Mouse (Mus musculus): ENCODE measurements around the gene Rapgef5. TPM values are rescaled to one million over a fixed set of nuclear protein-coding genes. Genes with fewer than 3 reads are reported as not detected.

Rapgef5 gene
- 10 to 100 TPM; 45.1 to 47.6 TPM for total RNA-seq (2021)

- no peak for DNase-seq
Observed at GRCm38 (mm10) chr12:117516179-117516578, at the start of gene Rapgef5. Gene Rapgef5, plus strand, starts transcription at chr12:117516479.

- DNase-seq: peak; percentile 60
Observed at GRCm38 (mm10) chr12:117468329-117468728, 48.0 kb upstream of the Rapgef5 start.

DNA sequence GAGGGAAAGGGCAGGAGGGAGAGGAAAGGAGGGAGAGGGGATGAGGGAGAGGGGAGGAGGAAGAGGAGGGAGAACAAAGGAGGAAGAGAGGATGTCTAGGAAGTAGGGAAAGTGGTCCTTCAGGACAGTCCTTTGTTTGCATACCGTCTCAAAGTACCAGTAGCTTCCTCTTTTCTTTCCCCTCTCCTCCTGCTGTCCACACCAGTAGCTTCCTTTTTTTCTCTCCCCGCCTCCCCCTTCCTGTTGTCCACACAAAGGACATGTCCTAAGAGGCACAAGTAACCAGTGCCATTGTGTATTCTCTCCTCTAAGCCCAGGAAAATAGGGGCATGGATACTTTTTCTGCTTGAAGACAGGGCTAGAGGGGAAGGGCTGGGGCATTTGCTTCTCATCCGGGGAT, 37.3 kb upstream of the Rapgef5 start:
- DNase-seq: no peak

GRCm38 (mm10) chr12:117479680-117480079, 36.6 kb upstream of the Rapgef5 start:
- DNase-seq: no peak

DNA sequence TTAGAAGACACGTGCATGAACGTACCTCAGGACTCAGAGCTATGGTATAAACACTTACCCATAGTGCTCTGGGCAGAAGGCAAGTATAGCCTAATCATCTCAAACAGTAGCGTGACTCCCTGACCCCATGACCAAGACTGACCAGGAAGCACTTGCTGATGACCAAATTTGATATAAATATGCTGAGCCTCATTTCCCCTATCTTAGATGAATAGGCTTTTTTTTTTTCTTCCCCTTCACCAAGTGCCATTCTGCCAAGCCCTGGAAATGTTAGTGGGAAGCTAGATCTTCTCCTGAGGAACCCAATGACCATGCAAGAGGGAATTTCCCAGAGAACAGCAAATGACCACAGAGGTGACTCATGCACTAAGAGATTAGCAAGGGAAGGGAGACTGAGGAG, 35.3 kb upstream of the Rapgef5 start:
- no peak for DNase-seq

- no peak for DNase-seq
Observed at GRCm38 (mm10) chr12:117482665-117483064, 33.6 kb upstream of the Rapgef5 start.

DNA sequence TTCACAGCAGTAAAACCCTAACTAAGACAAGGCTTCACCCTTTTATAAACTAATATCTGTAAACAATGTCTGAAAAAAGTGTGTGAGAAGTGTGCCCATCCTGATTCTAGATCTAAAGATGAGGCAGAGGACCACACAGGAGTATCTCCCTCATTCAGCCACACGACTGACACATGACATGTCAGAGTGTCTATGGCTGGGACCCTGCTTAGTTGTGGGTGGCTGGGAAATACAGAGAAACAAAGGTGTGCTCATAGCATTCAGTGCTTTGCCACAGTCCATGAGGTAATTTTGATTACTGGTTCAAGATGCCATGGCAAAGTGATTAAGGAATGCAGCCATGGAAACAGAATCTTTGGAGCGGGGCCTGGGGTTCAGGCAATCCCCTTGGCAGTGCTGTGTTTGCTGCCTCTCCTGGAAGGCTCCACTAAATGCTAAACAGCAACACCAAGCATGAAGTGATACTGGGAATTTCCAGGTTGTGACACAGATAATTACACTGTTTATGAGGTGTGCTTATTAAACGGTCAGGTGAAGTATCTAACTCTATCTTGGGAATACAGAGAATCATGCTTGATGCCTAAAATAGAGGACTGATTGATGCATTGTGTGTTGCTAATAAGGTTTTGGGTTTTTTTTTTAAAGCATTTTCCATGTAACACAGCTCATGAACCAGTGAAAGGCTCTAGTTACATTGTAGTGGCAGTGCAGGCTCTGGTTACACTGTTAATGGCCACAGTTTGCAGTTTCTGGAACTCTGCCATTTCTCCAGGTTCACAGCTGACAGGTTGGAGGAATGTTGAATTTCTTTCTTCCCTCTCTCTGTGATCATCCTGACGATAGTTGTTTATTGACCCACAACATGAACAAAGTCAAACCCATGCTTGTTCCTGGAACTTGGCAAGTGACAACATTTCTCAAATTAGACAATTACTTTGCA, 29.9 kb upstream of the Rapgef5 start:
- no peak for DNase-seq

GRCm38 (mm10) chr12:117496501-117497176, 19.6 kb upstream of the Rapgef5 start:
- no peak for DNase-seq

DNA sequence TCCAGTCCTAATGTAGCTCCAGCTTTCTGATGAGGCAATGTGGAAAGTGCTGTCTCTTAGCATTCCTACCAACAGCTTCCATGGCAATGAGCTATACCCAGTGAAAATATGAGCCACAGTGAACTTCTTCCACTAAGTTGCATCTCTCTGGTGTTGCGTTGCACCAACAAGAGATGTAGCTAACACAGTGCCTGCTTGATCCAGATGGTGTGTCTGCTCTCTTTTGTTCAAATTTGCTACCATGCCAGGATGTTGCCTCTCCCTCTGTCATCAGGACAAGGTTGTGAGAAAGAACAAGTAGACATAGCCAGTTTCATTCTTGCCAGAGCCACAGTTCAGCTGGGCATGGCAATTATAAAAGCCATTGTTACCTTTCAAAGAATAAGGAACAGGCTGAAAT, 18.9 kb upstream of the Rapgef5 start:
- DNase-seq: no peak

DNA sequence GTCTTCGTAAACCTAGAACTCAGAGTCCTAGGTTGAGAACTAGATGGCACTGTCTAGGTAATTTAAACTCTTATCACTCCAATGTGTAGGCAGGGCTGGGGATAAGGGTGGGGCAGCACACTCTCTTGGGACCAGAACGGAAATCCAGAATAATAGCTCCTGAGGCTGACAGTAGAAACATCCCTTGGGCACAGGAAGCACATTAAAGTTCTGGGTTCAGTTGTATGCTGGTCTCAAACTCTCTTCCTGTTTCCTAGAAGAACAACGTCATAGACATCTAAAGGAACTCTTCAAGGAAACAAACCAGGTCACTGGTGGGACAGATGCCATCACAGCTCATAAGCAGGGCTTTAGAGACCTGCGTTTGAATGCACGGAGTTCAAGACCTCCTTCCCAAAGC, 17.0 kb upstream of the Rapgef5 start:
- no peak for DNase-seq

DNA sequence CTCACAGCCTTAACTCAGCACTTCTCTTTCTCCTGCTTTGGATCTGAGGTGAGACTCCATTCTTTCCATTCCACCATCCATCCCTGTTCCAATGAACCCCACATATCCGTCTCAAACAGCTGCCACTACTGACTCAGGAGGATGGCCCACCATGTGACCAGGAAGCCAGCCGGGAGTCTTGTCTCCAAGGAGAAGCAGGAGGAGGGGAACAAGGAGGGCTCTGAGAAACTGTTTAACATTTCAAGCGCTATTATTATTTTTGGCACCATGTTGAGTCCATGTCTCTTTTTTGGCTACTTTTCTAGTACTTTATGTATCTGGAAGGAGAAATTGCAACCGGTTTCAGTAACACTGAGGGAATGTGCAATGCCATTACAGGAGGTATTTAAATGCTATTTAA, 15.1 kb upstream of the Rapgef5 start:
- DNase-seq: no peak

DNA sequence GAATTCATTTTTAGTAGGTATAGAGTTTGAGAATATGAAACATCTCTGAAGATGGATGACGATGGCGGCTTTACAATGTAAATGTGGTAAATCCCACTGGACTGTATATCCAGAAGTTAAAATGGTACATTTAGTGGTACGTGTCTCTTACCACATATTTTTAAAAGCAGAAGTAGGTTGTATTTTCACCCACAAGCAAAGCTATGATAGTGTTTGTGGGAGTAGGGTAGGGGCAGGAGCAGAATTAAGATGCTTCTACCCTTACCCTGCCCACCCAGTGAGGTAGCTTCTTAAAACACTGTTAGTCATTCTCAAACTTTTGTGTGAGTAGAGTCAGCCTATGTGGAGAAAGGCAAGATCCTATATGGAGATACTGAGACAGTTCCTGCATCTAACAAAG, 13.4 kb upstream of the Rapgef5 start:
- DNase-seq: no peak

GRCm38 (mm10) chr12:117505163-117505562, 11.1 kb upstream of the Rapgef5 start:
- no peak for DNase-seq

- no peak for DNase-seq
Observed at GRCm38 (mm10) chr12:117507772-117508171, 8.5 kb upstream of the Rapgef5 start.

- DNase-seq: no peak
Observed at GRCm38 (mm10) chr12:117509919-117510318, 6.4 kb upstream of the Rapgef5 start.

DNA sequence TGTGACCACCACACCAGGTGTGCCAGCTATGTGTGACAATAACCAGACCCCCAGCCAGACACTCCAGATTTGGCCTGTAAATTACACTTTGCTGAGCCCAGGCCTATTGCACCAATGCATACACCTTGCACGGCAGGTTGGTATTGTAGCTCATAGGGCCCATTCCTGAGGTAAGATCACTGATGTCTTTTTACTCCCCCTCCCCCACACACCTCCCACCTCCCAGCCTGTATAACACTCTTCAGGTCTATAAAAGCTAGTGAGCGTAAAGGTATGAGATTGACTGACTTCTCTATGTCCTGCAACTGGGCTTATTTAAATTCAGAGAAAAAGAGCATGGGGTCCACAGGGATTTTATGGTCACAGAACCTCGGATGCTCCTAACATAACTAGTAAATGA, 3.8 kb upstream of the Rapgef5 start:
- DNase-seq: no peak

DNA sequence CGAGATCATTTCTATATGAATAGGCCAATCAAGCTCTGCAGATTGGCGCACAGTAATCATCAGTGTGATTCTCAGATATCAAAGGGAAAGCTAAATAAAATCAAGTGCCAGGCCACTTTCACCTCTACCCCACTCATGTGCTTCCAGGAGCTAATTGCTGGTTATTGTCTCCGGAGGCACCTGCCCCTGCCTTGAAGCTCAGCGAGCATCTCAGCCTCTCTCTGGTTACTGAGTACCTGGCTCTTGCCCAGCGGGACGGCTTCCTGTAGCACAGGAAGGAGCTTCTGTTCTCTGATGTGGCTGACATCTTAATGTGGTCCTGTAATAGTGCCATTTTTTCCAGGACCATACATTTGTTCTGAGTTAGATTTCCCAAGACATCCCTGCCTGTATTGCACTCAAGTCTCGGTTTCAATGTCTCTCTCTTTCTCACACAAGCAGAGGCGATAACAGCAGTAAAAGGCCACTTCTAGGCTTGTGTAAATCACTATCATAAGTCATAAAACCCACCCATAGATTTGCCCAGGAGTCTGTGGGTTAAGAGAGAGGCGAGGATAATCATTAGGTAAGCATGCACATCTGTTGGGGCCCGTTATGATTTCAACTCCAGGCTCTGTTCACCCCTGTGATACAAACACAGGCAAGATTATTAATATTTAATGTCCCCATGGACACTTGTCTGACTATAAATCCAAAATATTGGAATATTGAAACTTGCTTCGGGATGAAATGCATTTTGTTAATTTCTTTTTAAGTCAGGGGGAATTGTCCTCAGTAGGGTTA, 2.9 kb upstream of the Rapgef5 start:
- no peak for DNase-seq

DNA sequence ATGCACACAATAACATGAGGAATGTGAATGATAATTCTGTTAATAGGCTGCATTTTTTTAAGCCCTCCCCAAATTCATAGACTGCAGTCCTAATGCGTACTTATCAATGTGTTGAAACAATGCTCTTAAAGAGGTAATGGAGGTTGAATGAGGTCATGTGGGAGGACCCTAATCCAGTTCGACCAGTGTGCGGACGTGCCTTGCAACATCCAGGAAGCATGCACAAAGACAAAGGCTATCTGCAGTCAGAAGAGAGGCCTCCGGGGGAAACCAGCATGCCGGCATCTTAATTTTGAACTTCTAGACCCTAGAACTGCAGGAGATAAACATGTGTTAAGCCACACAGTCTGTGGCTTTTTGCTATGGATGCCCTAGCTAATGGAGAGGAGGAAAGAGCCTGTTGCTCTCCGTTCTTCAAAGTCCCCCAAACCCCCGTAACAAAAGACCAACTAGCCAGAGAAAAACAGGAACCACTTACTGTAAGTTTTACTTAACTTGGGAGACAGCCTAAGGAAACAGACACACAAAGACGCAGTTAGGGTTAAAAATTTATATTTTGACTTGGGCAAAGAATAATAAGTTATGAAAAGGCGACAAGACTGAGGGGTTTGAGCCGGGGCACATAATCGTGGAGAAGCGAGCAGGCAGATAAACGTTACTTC, 1.1 kb downstream of the Rapgef5 start:
- no peak for DNase-seq

- no peak for DNase-seq
Observed at GRCm38 (mm10) chr12:117524311-117525013, 8.2 kb downstream of the Rapgef5 start.

DNA sequence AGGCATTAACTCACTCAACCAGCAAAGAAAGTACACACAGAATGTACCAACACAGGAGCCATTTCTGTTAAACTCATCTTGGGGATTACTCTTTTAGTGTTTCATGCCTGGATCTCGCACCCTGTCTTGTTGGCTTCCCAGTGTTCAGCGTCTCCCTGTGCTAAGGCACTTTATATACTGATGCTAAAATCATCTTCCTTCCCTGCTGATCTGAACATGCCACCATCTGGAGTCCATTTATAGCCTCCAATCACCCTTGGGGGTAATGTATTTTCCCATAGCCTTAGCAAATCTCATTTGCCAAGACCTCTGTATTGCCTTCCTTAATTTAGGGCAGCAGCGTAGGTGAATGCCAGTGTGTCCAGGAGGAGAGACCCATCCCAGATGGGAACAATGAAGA, 11.6 kb downstream of the Rapgef5 start:
- no peak for DNase-seq

GRCm38 (mm10) chr12:117528509-117529145, 12.3 kb downstream of the Rapgef5 start:
- DNase-seq: no peak
